Comparison of ENCODE assay signal across 12 mouse cellular contexts in genomic region chr7:4491308-4491707, GRCm38 (mm10). TPM values are rescaled to one million over a fixed set of nuclear protein-coding genes. Genes with fewer than 3 reads are reported as not detected.
DNase-seq lines count a peak whose midpoint lies in the region; ATAC-seq and TF ChIP-seq lines count a peak whose summit lies in the region.
"Had no signal": no experiment of that assay in that cellular context is flagged by ENCODE, and none has a peak within 500 bp of the region (broad histone marks: within the 10 kb centered on the region; RNA-seq: fewer than 3 reads in every experiment).

No protein-coding gene starts in this region.

- 0 out of 2 replicates have a peak overlapping the region, but pooled peaks have one; percentile 8 for H3K27ac ChIP-seq in embryonic facial prominence, embryonic 15.5 days (replicated peaks)
- no peak overlapping the region for H3K27ac ChIP-seq in embryonic facial prominence, embryonic 10.5 days (replicated peaks)
- H3K27ac ChIP-seq in heart, embryonic 16.5 days (ENCODE audit: low read length) = peak overlapping the region; percentile 54
- H3K27ac ChIP-seq in lung, postnatal 0 days (ENCODE audit: low read length) = peak overlapping the region; percentile 51; the same call in 1 of the 2 replicates
- H3K27ac ChIP-seq in midbrain, embryonic 10.5 days (replicated peaks) = no peak overlapping the region
- H3K27ac ChIP-seq in hindbrain, embryonic 12.5 days = no peak overlapping the region
- H3K27ac ChIP-seq: neural tube, embryonic 13.5 days had no signal

- no peak overlapping the region for H3K4me3 ChIP-seq in embryonic facial prominence, embryonic 15.5 days (replicated peaks)
- no peak overlapping the region for H3K4me3 ChIP-seq in embryonic facial prominence, embryonic 10.5 days
- no peak overlapping the region for H3K4me3 ChIP-seq in heart, embryonic 16.5 days (ENCODE audit: low read length)
- no peak overlapping the region for H3K4me3 ChIP-seq in lung, postnatal 0 days (ENCODE audit: low read depth, low read length)
- H3K4me3 ChIP-seq in midbrain, embryonic 10.5 days = no peak overlapping the region
- no peak overlapping the region for H3K4me3 ChIP-seq in hindbrain, embryonic 12.5 days
- H3K4me3 ChIP-seq: neural tube, embryonic 13.5 days had no signal

- no peak overlapping the region for H3K4me2 ChIP-seq in embryonic facial prominence, embryonic 15.5 days (replicated peaks)
- no peak overlapping the region for H3K4me2 ChIP-seq in heart, embryonic 16.5 days (ENCODE audit: low read depth, low read length)
- no peak overlapping the region for H3K4me2 ChIP-seq in lung, postnatal 0 days (replicated peaks; ENCODE audit: low read depth, low read length)
- H3K4me2 ChIP-seq in hindbrain, embryonic 12.5 days (replicated peaks) = no peak overlapping the region
- H3K4me2 ChIP-seq: neural tube, embryonic 13.5 days had no signal

- TF ChIP-seq CTCF in lung, postnatal 0 days (IDR thresholded peaks at IDR 0.05) = no peak

- ATAC-seq in embryonic facial prominence, embryonic 15.5 days (ENCODE audit: insufficient number of reproducible peaks, low FRiP score, low TSS enrichment, low read depth) = no peak
- ATAC-seq in heart, embryonic 16.5 days (replicated peaks; ENCODE audit: extremely low read depth, insufficient read depth, low FRiP score) = peak; percentile 65
- peak; percentile 73 for ATAC-seq in lung, postnatal 0 days
- ATAC-seq in erythroblast, adult 5-6 weeks (replicated peaks; ENCODE audit: low FRiP score, poor library complexity, severe bottlenecking) = no peak
- no peak for ATAC-seq in hindbrain, embryonic 12.5 days (ENCODE audit: low FRiP score)

- TF ChIP-seq EP300 in lung, postnatal 0 days (IDR thresholded peaks at IDR 0.05) = no peak

- H3K27me3 ChIP-seq in embryonic facial prominence, embryonic 15.5 days = no peaks in the 10 kb centered on the region
- no peaks in the 10 kb centered on the region for H3K27me3 ChIP-seq in embryonic facial prominence, embryonic 10.5 days (replicated peaks; ENCODE audit: low read depth, poor library complexity, severe bottlenecking)
- no peaks in the 10 kb centered on the region for H3K27me3 ChIP-seq in heart, embryonic 16.5 days (ENCODE audit: control insufficient read depth, insufficient read depth, low read length)
- H3K27me3 ChIP-seq in lung, postnatal 0 days (replicated peaks; ENCODE audit: insufficient read depth, low read length) = no peaks in the 10 kb centered on the region
- H3K27me3 ChIP-seq in midbrain, embryonic 10.5 days (ENCODE audit: low read depth, poor library complexity, severe bottlenecking) = no peaks in the 10 kb centered on the region
- no peaks in the 10 kb centered on the region for H3K27me3 ChIP-seq in hindbrain, embryonic 12.5 days
- H3K27me3 ChIP-seq: neural tube, embryonic 13.5 days had no signal

- peaks cover 68% of the 10 kb centered on the region for H3K36me3 ChIP-seq in embryonic facial prominence, embryonic 15.5 days
- H3K36me3 ChIP-seq in embryonic facial prominence, embryonic 10.5 days (replicated peaks) = peaks cover 99% of the 10 kb centered on the region
- H3K36me3 ChIP-seq in heart, embryonic 16.5 days (ENCODE audit: control insufficient read depth, insufficient read depth) = peaks cover 32% of the 10 kb centered on the region
- peaks cover 12% of the 10 kb centered on the region for H3K36me3 ChIP-seq in lung, postnatal 0 days (ENCODE audit: insufficient read depth, low read length)
- H3K36me3 ChIP-seq in midbrain, embryonic 10.5 days = peaks cover 99% of the 10 kb centered on the region
- H3K36me3 ChIP-seq in hindbrain, embryonic 12.5 days = peaks cover 66% of the 10 kb centered on the region

- H3K9ac ChIP-seq in embryonic facial prominence, embryonic 15.5 days = no peak overlapping the region
- no peak overlapping the region for H3K9ac ChIP-seq in heart, embryonic 16.5 days (ENCODE audit: low read length)
- H3K9ac ChIP-seq in lung, postnatal 0 days (replicated peaks; ENCODE audit: low read depth) = no peak overlapping the region
- no peak overlapping the region for H3K9ac ChIP-seq in hindbrain, embryonic 12.5 days
- H3K9ac ChIP-seq: neural tube, embryonic 13.5 days had no signal

- H3K9me3 ChIP-seq in embryonic facial prominence, embryonic 15.5 days (replicated peaks) = no peaks in the 10 kb centered on the region
- no peaks in the 10 kb centered on the region for H3K9me3 ChIP-seq in embryonic facial prominence, embryonic 10.5 days
- no peaks in the 10 kb centered on the region for H3K9me3 ChIP-seq in heart, embryonic 16.5 days (replicated peaks; ENCODE audit: control insufficient read depth, low read length)
- H3K9me3 ChIP-seq in lung, postnatal 0 days (ENCODE audit: low read length) = no peaks in the 10 kb centered on the region
- no peaks in the 10 kb centered on the region for H3K9me3 ChIP-seq in midbrain, embryonic 10.5 days (replicated peaks)
- no peaks in the 10 kb centered on the region for H3K9me3 ChIP-seq in hindbrain, embryonic 12.5 days (replicated peaks)
- H3K9me3 ChIP-seq: G1E; neural tube, embryonic 13.5 days had no signal

- DNase-seq in embryonic facial prominence, embryonic 10.5 days (ENCODE audit: low spot score) = no peak
- peak; percentile 13 for DNase-seq in adipocyte (ENCODE audit: low spot score)
- DNase-seq in lung, postnatal 0 days (ENCODE audit: low spot score) = peak; percentile 66
- DNase-seq in midbrain, embryonic 10.5 days (ENCODE audit: low spot score) = no peak
- DNase-seq: cerebellum, adult 9-11 months; thymus, postnatal 4 days had no signal

- 0 out of 2 replicates have a peak, but pooled peaks cover 13% of the 10 kb centered on the region for H3K4me1 ChIP-seq in embryonic facial prominence, embryonic 15.5 days
- no peaks in the 10 kb centered on the region for H3K4me1 ChIP-seq in embryonic facial prominence, embryonic 10.5 days
- peaks cover 20% of the 10 kb centered on the region for H3K4me1 ChIP-seq in heart, embryonic 16.5 days (ENCODE audit: control insufficient read depth, insufficient read depth, low read length)
- H3K4me1 ChIP-seq in lung, postnatal 0 days (ENCODE audit: insufficient read depth, low read depth, low read length) = peaks cover 10% of the 10 kb centered on the region; the same call in 1 of the 2 replicates
- H3K4me1 ChIP-seq in midbrain, embryonic 10.5 days = no peaks in the 10 kb centered on the region
- no peaks in the 10 kb centered on the region for H3K4me1 ChIP-seq in hindbrain, embryonic 12.5 days

- 81% methylated on average over 6 of the region's 6 CpGs for WGBS in embryonic facial prominence, embryonic 15.5 days
- 88% methylated on average over 6 of the region's 6 CpGs for WGBS in embryonic facial prominence, embryonic 10.5 days
- WGBS in heart, embryonic 16.5 days = 55% methylated on average over 6 of the region's 6 CpGs
- 69% methylated on average over 6 of the region's 6 CpGs for WGBS in lung, postnatal 0 days
- WGBS in midbrain, embryonic 10.5 days = 88% methylated on average over 6 of the region's 6 CpGs
- 87% methylated on average over 6 of the region's 6 CpGs for WGBS in hindbrain, embryonic 12.5 days

RNA-seq across cellular contexts. Expression of gene Ppp1r12c, which starts 10.2 kb away (rescaled TPM):
- 52.5 and 57.2 TPM in 2 replicates for polyA plus RNA-seq in embryonic facial prominence, embryonic 15.5 days (2015; fragmentation: Nextera tagmentation; extraction: Ambion mirVana)
- polyA plus RNA-seq in embryonic facial prominence, embryonic 10.5 days (2016; fragmentation: Nextera tagmentation; extraction: Ambion mirVana) = 35.5 and 40.5 TPM in 2 replicates
- 28.6 and 39.8 TPM in 2 replicates for polyA plus RNA-seq in heart, embryonic 16.5 days (2015; fragmentation: Nextera tagmentation; extraction: Ambion mirVana)
- polyA plus RNA-seq in lung, postnatal 0 days (2015; fragmentation: Nextera tagmentation; extraction: Ambion mirVana) = 52.6 and 55.4 TPM in 2 replicates
- polyA plus RNA-seq in midbrain, embryonic 10.5 days (2016; fragmentation: Nextera tagmentation; extraction: Ambion mirVana) = 33.5 and 40.4 TPM in 2 replicates
- 37.2 and 45.3 TPM in 2 replicates for total RNA-seq in erythroblast, adult 5-6 weeks (2015; ENCODE audit: low replicate concordance)
- 41.3 and 52.0 TPM in 2 replicates for total RNA-seq in erythroblast, adult 5-6 weeks (2017; ENCODE audit: low replicate concordance)
- 65.8 and 72.0 TPM in 2 replicates for polyA plus RNA-seq in hindbrain, embryonic 12.5 days (2016; fragmentation: Nextera tagmentation; extraction: Ambion mirVana)

RNA-seq across cellular contexts. Expression of gene Tnnt1, which starts 24.9 kb away (rescaled TPM):
- polyA plus RNA-seq in embryonic facial prominence, embryonic 15.5 days (2015; fragmentation: Nextera tagmentation; extraction: Ambion mirVana) = 290 and 382 TPM in 2 replicates
- polyA plus RNA-seq in embryonic facial prominence, embryonic 10.5 days (2016; fragmentation: Nextera tagmentation; extraction: Ambion mirVana) = 8.3 and 10.4 TPM in 2 replicates
- 170 and 190 TPM in 2 replicates for polyA plus RNA-seq in heart, embryonic 16.5 days (2015; fragmentation: Nextera tagmentation; extraction: Ambion mirVana)
- 14.0 and 17.8 TPM in 2 replicates for polyA plus RNA-seq in lung, postnatal 0 days (2015; fragmentation: Nextera tagmentation; extraction: Ambion mirVana)
- 4.7 and 6.0 TPM in 2 replicates for polyA plus RNA-seq in midbrain, embryonic 10.5 days (2016; fragmentation: Nextera tagmentation; extraction: Ambion mirVana)
- 1.3 TPM in 1 of 2 replicates, not detected in the other for total RNA-seq in erythroblast, adult 5-6 weeks (2015; ENCODE audit: low replicate concordance)
- 3.8 and 7.2 TPM in 2 replicates for total RNA-seq in erythroblast, adult 5-6 weeks (2017; ENCODE audit: low replicate concordance)
- polyA plus RNA-seq in hindbrain, embryonic 12.5 days (2016; fragmentation: Nextera tagmentation; extraction: Ambion mirVana) = 19.2 and 72.4 TPM in 2 replicates
- total RNA-seq: G1E had no signal

RNA-seq across cellular contexts. Expression of gene Eps8l1, which starts 30.8 kb away (rescaled TPM):
- polyA plus RNA-seq in embryonic facial prominence, embryonic 15.5 days (2015; fragmentation: Nextera tagmentation; extraction: Ambion mirVana) = 13.6 and 17.6 TPM in 2 replicates
- 4.8 and 5.3 TPM in 2 replicates for polyA plus RNA-seq in embryonic facial prominence, embryonic 10.5 days (2016; fragmentation: Nextera tagmentation; extraction: Ambion mirVana)
- polyA plus RNA-seq in heart, embryonic 16.5 days (2015; fragmentation: Nextera tagmentation; extraction: Ambion mirVana) = 3.6 and 5.6 TPM in 2 replicates
- polyA plus RNA-seq in lung, postnatal 0 days (2015; fragmentation: Nextera tagmentation; extraction: Ambion mirVana) = 15.0 and 22.5 TPM in 2 replicates
- 2.9 and 3.4 TPM in 2 replicates for polyA plus RNA-seq in midbrain, embryonic 10.5 days (2016; fragmentation: Nextera tagmentation; extraction: Ambion mirVana)
- total RNA-seq in erythroblast, adult 5-6 weeks (2015; ENCODE audit: low replicate concordance) = 17.1 and 19.4 TPM in 2 replicates
- 36.6 and 47.0 TPM in 2 replicates for total RNA-seq in erythroblast, adult 5-6 weeks (2017; ENCODE audit: low replicate concordance)
- polyA plus RNA-seq in hindbrain, embryonic 12.5 days (2016; fragmentation: Nextera tagmentation; extraction: Ambion mirVana) = 7.1 and 8.6 TPM in 2 replicates
- polyA plus RNA-seq: G1E had no signal

RNA-seq across cellular contexts. Expression of gene Tnni3, which starts 32.7 kb away (rescaled TPM):
- polyA plus RNA-seq in embryonic facial prominence, embryonic 15.5 days (2015; fragmentation: Nextera tagmentation; extraction: Ambion mirVana) = 5.1 and 5.9 TPM in 2 replicates
- polyA plus RNA-seq in embryonic facial prominence, embryonic 10.5 days (2016; fragmentation: Nextera tagmentation; extraction: Ambion mirVana) = 2.7 and 3.6 TPM in 2 replicates
- polyA plus RNA-seq in heart, embryonic 16.5 days (2015; fragmentation: Nextera tagmentation; extraction: Ambion mirVana) = 3,783 and 3,984 TPM in 2 replicates
- polyA plus RNA-seq in lung, postnatal 0 days (2015; fragmentation: Nextera tagmentation; extraction: Ambion mirVana) = 81.3 and 95.6 TPM in 2 replicates
- 2.0 and 2.3 TPM in 2 replicates for polyA plus RNA-seq in midbrain, embryonic 10.5 days (2016; fragmentation: Nextera tagmentation; extraction: Ambion mirVana)
- not detected in 2 replicates for total RNA-seq in erythroblast, adult 5-6 weeks (2015; ENCODE audit: low replicate concordance)
- not detected in 2 replicates for total RNA-seq in erythroblast, adult 5-6 weeks (2017; ENCODE audit: low replicate concordance)
- polyA plus RNA-seq in hindbrain, embryonic 12.5 days (2016; fragmentation: Nextera tagmentation; extraction: Ambion mirVana) = 2.2 and 3.1 TPM in 2 replicates
- total RNA-seq: G1E had no signal

RNA-seq across cellular contexts. Expression of gene Dnaaf3, which starts 40.9 kb away (rescaled TPM):
- 4.4 and 7.8 TPM in 2 replicates for polyA plus RNA-seq in embryonic facial prominence, embryonic 15.5 days (2015; fragmentation: Nextera tagmentation; extraction: Ambion mirVana)
- 1.9 and 3.0 TPM in 2 replicates for polyA plus RNA-seq in embryonic facial prominence, embryonic 10.5 days (2016; fragmentation: Nextera tagmentation; extraction: Ambion mirVana)
- polyA plus RNA-seq in heart, embryonic 16.5 days (2015; fragmentation: Nextera tagmentation; extraction: Ambion mirVana) = 1.1 and 1.3 TPM in 2 replicates
- 3.3 and 3.4 TPM in 2 replicates for polyA plus RNA-seq in lung, postnatal 0 days (2015; fragmentation: Nextera tagmentation; extraction: Ambion mirVana)
- polyA plus RNA-seq in midbrain, embryonic 10.5 days (2016; fragmentation: Nextera tagmentation; extraction: Ambion mirVana) = 1.8 and 2.2 TPM in 2 replicates
- total RNA-seq in erythroblast, adult 5-6 weeks (2015; ENCODE audit: low replicate concordance) = 1.2 TPM in 1 of 2 replicates, not detected in the other
- 0.28 TPM in 1 of 2 replicates, not detected in the other for total RNA-seq in erythroblast, adult 5-6 weeks (2017; ENCODE audit: low replicate concordance)
- 2.5 and 3.6 TPM in 2 replicates for polyA plus RNA-seq in hindbrain, embryonic 12.5 days (2016; fragmentation: Nextera tagmentation; extraction: Ambion mirVana)
- total RNA-seq: G1E had no signal
- polyA plus RNA-seq: G1E had no signal

Comparison
In these comparisons a context has a peak if more than half of its experiments do, and no peak if none do; other contexts are left out.
1. H3K27ac ChIP-seq: peak in embryonic facial prominence, embryonic 15.5 days (single experiment), heart, embryonic 16.5 days (single experiment) and lung, postnatal 0 days (single experiment); none in embryonic facial prominence, embryonic 10.5 days (single experiment), midbrain, embryonic 10.5 days (single experiment) and hindbrain, embryonic 12.5 days (single experiment).
2. ATAC-seq: peak in heart, embryonic 16.5 days (single experiment) and lung, postnatal 0 days (single experiment); none in embryonic facial prominence, embryonic 15.5 days (single experiment), erythroblast, adult 5-6 weeks (single experiment) and hindbrain, embryonic 12.5 days (single experiment).
3. DNase-seq: peak in adipocyte (single experiment) and lung, postnatal 0 days (single experiment); none in embryonic facial prominence, embryonic 10.5 days (single experiment) and midbrain, embryonic 10.5 days (single experiment).